Mouse (Mus musculus) heart, embryonic 11.5 days (tissue): ENCODE measurements around the gene Prox1. TPM values are rescaled to one million over a fixed set of nuclear protein-coding genes. Genes with fewer than 3 reads are reported as not detected.

Experiments
- polyA plus RNA-seq: library from polyadenylated mRNA; unstranded; fragments of >200 nt; fragmentation: Nextera tagmentation; extraction: Ambion mirVana; gene quantifications from 2 replicates; pipeline ENCODE4 v1.2.1, GENCODE M21; 2014

The Prox1 gene
- polyA plus RNA-seq, 1 experiment from 2014 or later, result 12.6 TPM

Other genes with a start within 250 kb of the Prox1 start
- gene Smyd2, start 248.4 kb downstream of the Prox1 start, polyA plus RNA-seq, result 150 and 161 TPM in 2 replicates